In genomic region chr14:14834266-14834665, GRCm38 (mm10) we compare ENCODE assay signal across 19 mouse cellular contexts. TPM values are rescaled to one million over a fixed set of nuclear protein-coding genes. Genes with fewer than 3 reads are reported as not detected.
DNase-seq lines count a peak whose midpoint lies in the region; ATAC-seq and TF ChIP-seq lines count a peak whose summit lies in the region.
"Had no signal": no experiment of that assay in that cellular context is flagged by ENCODE, and none has a peak within 500 bp of the region (broad histone marks: within the 10 kb centered on the region; RNA-seq: fewer than 3 reads in every experiment).

No protein-coding gene starts in this region.

- no peak overlapping the region for H3K9ac ChIP-seq in forebrain, embryonic 12.5 days
- H3K9ac ChIP-seq: forebrain, embryonic 15.5 days; heart, embryonic 15.5 days; midbrain, embryonic 12.5 days had no signal

- WGBS in forebrain, embryonic 12.5 days: 87% methylated on average over 2 of the region's 2 CpGs

- no peaks in the 10 kb centered on the region for H3K27me3 ChIP-seq in forebrain, embryonic 12.5 days
- H3K27me3 ChIP-seq: forebrain, embryonic 15.5 days; heart, embryonic 15.5 days; midbrain, embryonic 12.5 days; Patski had no signal

- no peak for ATAC-seq in cerebellum, adult (ENCODE audit: insufficient number of reproducible peaks, low FRiP score, low TSS enrichment)
- ATAC-seq in forebrain, embryonic 12.5 days (ENCODE audit: low FRiP score): no peak
- ATAC-seq: forebrain, embryonic 15.5 days; inflammation-experienced regulatory T-cells, adult 6 months; Patski had no signal

- no peak overlapping the region for H3K4me2 ChIP-seq in forebrain, embryonic 12.5 days
- H3K4me2 ChIP-seq: forebrain, embryonic 15.5 days; heart, embryonic 15.5 days; midbrain, embryonic 12.5 days had no signal

- peak; percentile 27 for DNase-seq in cerebellum, adult 9-10 months
- peak in 1 of 2 experiments; percentile 22 for DNase-seq in left cerebral cortex, adult 2 months (ENCODE audit: extremely low spot score in 1 of 2, low spot score in 2 of 2)
- DNase-seq in left cerebral cortex, postnatal 4 days: no peak
- peak; percentile 86 for DNase-seq in brain, adult 2 months (ENCODE audit: low read depth, low spot score)
- peak; percentile 53 to 62 for DNase-seq in layer of hippocampus, postnatal 36 days
- DNase-seq in lung, postnatal 36 days: no peak
- DNase-seq: kidney, adult 9 months; kidney, postnatal 4 days; retina, postnatal 1 day had no signal

- no peaks in the 10 kb centered on the region for H3K4me1 ChIP-seq in forebrain, embryonic 12.5 days
- H3K4me1 ChIP-seq: forebrain, embryonic 15.5 days; midbrain, embryonic 12.5 days had no signal

- no peaks in the 10 kb centered on the region for H3K36me3 ChIP-seq in forebrain, embryonic 12.5 days (replicated peaks)
- H3K36me3 ChIP-seq: forebrain, embryonic 15.5 days; heart, embryonic 15.5 days; midbrain, embryonic 12.5 days had no signal

- intact Hi-C loops in left cerebral cortex, adult 2 months (cut with DNase I): no loop called here
- intact Hi-C loops in left cerebral cortex, postnatal 4 days (cut with DNase I): no loop called here

- no peaks in the 10 kb centered on the region for H3K9me3 ChIP-seq in forebrain, embryonic 12.5 days
- H3K9me3 ChIP-seq: forebrain, embryonic 15.5 days; heart, embryonic 15.5 days; midbrain, embryonic 12.5 days had no signal

- no peak for TF ChIP-seq CTCF in left cerebral cortex, adult 2 months (IDR thresholded peaks at IDR 0.05)

- no peak overlapping the region for H3K4me3 ChIP-seq in left cerebral cortex, adult 2 months
- no peak overlapping the region for H3K4me3 ChIP-seq in forebrain, embryonic 12.5 days (replicated peaks)
- H3K4me3 ChIP-seq: forebrain, embryonic 15.5 days; heart, embryonic 15.5 days; midbrain, embryonic 12.5 days; myocyte had no signal

- H3K27ac ChIP-seq in left cerebral cortex, adult 2 months: peak overlapping the region; percentile 32; the same call in 1 of the 2 replicates
- H3K27ac ChIP-seq in forebrain, embryonic 12.5 days: no peak overlapping the region
- H3K27ac ChIP-seq: forebrain, embryonic 15.5 days; heart, embryonic 15.5 days; midbrain, embryonic 12.5 days had no signal

RNA-seq across cellular contexts. Expression of gene Nek10, which starts 31.1 kb away (rescaled TPM):
- total RNA-seq in left cerebral cortex, adult 2 months (2021): 1 to 10 TPM; 2.0 to 2.1 TPM
- 1 to 10 TPM in 1 of 2 experiments, under 1 TPM in 1; 0.84 to 1.7 TPM for total RNA-seq in left cerebral cortex, postnatal 4 days (2021)
- total RNA-seq in layer of hippocampus, postnatal 36 days (2021): 1 to 10 TPM; 3.5 to 5.1 TPM
- polyA plus RNA-seq in forebrain, embryonic 12.5 days (2016; fragmentation: Nextera tagmentation; extraction: Ambion mirVana): 0.05 TPM in 1 of 2 replicates, not detected in the other
- polyA plus RNA-seq: inflammation-experienced regulatory T-cells, adult 6 months; liver, embryonic 16.5 days; Patski; thymus, postnatal 0 days had no signal

Comparison
In these comparisons a context has a peak if more than half of its experiments do, and no peak if none do; other contexts are left out.
1. DNase-seq: peak in cerebellum, adult 9-10 months (single experiment), brain, adult 2 months (single experiment) and layer of hippocampus, postnatal 36 days (2 of 2); none in left cerebral cortex, postnatal 4 days (single experiment) and lung, postnatal 36 days (single experiment).